Mouse (Mus musculus) heart, postnatal 14 days (tissue): Measurements from ENCODE around the gene Foxo4. TPM values are rescaled to one million over a fixed set of nuclear protein-coding genes. Genes with fewer than 3 reads are reported as not detected.
A peak's percentile ranks its signal among the peaks of the same experiment; 100 is the strongest.

Experiments used
- DNase-seq, 2 experiments: peaks; one replicate each; pipeline ENCODE4 v3.0.0; 2021 to 2022
- intact Hi-C: fragments of 180-260 bp; cut with DNase I; formaldehyde crosslinking; loops from one replicate; pipeline ENCODE4 v1.15.1; 2025
- long read RNA-seq, 2 experiments: library from polyadenylated mRNA; stranded (forward); transcript quantifications; one replicate each; pipeline ENCODE4 v2.0.0; 2021
- total RNA-seq, 2 experiments: library from RNA; stranded (reverse); gene quantifications; 2 replicates each; pipeline ENCODE4 v1.2.3; 2021

Gene Foxo4
- total RNA-seq = 10 to 100 TPM; 42.3 to 43.2 TPM
- long read RNA-seq, experiment 1, partial matches to known transcripts = 1 of 1 reads
- long read RNA-seq, experiment 1, other reads (novel, unspliced or antisense) = 0 of 1 reads
- long read RNA-seq, experiment 2, partial matches to known transcripts = 0 of 1 reads
- long read RNA-seq, experiment 2, other reads (novel, unspliced or antisense) = 1 of 1 reads

DNA sequence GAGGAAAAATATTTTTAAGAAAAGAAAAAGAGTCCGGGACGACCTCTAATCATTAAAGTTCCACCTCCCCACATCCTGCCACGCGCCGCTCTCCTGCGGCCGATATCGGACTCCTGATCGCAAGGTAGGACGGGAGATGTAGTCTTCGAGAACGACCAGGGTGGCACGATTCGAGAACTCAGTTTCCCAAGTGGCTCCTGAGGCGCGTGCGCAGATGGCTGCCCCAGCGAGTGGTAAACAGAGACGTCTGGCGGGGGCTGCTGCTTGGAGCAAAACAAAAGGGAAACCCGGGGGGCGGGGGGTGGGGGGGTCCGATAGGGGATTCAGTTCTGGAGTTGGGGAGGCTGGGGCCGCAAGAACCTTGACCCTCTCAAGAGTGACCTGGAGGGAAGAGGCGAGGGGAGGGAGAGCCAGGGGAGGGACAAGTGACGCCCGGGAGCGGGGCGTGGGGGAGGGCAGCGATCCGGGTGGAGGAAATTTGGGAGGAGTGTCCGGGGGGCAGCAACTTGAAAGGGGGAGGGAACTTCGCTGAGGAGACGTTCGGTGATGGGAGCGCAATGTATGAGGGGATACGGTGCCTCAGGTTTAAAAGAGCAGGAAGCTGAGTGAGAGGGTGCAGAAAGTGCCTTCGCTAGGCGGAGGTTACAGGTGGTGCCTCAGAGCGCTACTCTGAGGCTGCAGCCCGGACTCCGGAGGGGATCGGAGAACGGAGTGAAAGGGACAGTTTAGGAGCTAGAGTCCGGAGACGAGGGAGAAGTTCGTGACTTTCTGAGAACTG lies at the start of gene Foxo4:
Gene Foxo4 (plus strand): TSS at position 577 of the 778 bp plus-strand sequence.
- DNase-seq = peak; percentile 84 to 85
- intact Hi-C loops = no loop called here

DNA sequence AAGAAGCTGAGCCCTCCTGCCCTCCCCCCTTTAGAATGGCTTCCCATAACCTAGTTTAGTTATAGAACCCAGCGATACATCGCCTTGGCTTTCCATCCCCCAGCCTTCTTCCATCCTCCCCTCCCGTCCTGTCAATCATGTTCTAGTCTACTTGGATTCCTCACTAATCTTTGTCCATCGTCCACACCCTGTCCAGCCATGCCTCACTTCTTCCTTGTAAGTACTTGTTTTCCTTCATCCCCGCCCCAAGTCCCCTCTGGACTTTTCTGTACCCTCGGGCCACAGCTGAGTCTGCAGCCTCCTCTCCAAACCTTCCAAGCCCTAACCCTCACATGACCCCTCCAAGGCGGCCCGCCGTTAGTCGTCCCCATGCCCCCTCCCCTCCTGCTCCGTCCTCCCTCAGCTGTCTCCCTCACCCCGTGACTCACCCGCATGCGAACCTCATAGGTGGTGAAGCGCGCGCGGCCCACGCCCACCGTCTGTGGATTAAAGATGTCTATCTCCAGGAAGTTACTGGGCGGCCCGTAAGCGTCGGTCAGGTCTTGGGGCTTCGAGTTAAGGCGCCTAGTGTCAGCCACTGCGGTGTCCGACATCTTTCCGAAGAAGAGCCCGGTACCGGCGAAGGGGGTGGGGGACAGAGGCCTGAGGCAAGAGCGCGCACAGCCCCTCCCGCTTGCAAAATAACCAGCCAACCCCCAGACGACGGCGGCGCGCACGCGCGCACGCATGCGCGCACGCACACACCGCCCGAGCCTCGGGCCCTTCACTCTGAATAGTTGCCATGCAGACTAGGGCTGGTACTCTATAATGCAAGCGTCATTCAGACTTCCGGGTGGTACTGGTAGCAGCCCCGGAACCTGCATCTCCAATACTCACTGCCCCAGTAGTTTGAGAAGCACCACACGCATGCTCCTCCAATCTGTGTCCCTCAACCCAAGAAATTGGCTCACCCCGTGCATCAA lies 32.2 kb upstream of the Foxo4 start, which contains the start of gene Snx12:
Gene Snx12 (minus strand): TSS at position 730 of the 962 bp plus-strand sequence.
- peak; percentile 85 to 87 for DNase-seq
- intact Hi-C loops = loop anchor here (5.0 kb wide), 1 partner anchor 50 kb away; the partner anchor contains the start of gene Med12

- intact Hi-C loops = loop anchor here (5.0 kb wide), 1 partner anchor 50 kb away; the partner anchor contains the start of gene Med12
- no peak for DNase-seq
These were observed 31.5 kb upstream of the Foxo4 start for GRCm38 (mm10) chrX:101222796-101223162.

GRCm38 (mm10) chrX:101245011-101245410 lies 9.3 kb upstream of the Foxo4 start:
- intact Hi-C loops = no loop called here

DNA sequence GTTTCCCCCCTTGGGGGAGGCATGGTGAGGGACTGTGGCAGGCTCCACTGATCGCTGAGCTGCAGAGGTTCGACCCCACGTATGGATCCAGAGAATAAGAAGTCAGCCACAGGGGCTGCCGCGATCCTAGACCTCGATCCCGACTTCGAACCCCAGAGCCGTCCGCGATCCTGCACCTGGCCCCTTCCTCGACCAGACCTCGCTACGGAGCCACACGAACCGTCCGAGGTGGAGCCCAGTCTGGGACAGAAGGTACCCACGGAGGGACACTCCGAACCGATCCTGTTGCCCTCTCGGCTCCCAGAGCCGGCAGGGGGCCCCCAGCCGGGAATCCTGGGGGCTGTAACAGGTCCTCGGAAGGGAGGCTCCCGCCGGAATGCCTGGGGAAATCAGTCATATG lies 412 bp downstream of the Foxo4 start:
- peak in 1 of 2 experiments; percentile 6 for DNase-seq
- intact Hi-C loops = no loop called here

More at GRCm38 (mm10) chrX:101245011-101245410, 9.3 kb upstream of the Foxo4 start:
- DNase-seq = no peak

GRCm38 (mm10) chrX:101256603-101257002 lies 2.3 kb downstream of the Foxo4 start:
- intact Hi-C loops = no loop called here
- peak; percentile 15 to 25 for DNase-seq

- intact Hi-C loops = no loop called here
- no peak for DNase-seq
These were observed 6.4 kb downstream of the Foxo4 start for GRCm38 (mm10) chrX:101260441-101261325.

DNA sequence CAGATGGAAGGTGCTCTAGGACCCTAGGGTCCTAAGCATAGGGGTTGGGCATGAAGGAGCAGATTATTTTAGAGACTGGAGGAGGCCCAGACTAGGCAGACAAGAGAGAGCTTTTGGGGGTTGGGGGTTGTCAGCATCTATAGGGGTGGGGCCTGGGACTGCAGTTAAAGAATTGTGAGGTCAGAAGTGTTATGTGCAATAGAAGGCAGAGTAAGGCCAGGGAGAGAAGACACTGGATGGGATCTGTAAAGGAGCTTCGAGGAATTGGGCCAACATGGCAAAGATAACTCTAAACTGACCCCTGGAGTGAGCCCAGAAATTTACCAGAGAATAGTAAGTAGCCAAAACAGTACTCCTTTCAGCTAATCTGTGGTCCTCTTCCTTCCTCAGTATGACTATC lies 9.6 kb downstream of the Foxo4 start, which contains the start of gene Gm614:
Gene Gm614 (minus strand): TSS at position 101 of the 400 bp plus-strand sequence.
- no peak for DNase-seq
- intact Hi-C loops = no loop called here

DNA sequence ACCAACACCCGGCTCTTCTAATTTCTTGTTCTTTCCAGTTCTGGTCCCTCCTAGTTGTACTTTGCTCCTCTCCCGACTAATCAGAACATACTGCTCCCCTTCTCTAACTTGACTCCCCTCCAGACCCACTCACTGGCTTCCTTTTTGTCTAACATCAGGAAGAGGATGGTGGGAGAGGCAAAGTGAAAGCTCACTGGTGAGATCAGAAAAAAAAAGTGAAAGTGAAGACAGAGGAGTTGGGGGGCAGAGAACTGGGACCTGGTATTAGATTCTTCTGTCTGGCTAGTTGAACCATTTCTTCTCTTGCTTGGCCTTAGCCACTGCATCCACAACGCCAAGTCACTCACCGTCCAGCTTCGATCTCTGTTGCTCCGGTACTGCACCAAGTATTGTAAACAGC lies 12.3 kb downstream of the Foxo4 start:
- DNase-seq = no peak
- intact Hi-C loops = no loop called here

DNA sequence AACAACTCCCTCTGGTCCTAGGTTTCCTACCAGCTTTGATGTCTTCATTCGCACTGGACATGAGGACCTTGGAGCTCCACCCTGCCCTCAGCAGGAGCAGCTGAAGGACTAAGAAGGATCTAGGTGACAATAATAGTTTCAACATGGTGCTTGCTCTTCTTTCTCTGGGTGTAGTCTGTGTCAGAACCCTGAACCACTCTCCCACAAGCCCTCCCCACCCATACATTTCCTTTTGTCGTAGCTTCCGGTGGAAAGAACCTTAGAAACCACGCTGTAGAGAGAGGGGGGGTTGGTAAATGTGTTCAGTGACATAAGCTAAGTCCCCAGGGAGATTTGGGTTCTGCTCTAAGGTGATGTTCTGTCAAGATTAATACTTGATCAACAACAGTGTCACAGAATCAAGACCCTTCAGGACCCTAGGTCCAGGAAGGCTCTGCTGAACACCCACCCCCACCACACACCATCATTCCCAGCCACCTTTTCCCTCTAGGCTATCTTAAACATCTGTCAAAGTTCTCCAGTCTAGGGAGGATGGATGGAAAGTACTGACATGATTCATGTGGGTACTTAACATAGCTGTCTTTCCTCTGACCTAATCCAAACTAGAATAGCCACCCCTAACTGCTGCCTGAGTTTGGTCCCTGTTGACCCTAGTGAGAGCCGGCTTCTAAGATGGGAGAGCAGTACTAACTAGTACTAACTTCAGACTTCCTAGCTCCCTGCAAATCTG lies 13.9 kb downstream of the Foxo4 start, which contains the start of gene Il2rg:
Gene Il2rg (minus strand): TSS at position 231 of the 730 bp plus-strand sequence.
- intact Hi-C loops = no loop called here
- no peak for DNase-seq

DNA sequence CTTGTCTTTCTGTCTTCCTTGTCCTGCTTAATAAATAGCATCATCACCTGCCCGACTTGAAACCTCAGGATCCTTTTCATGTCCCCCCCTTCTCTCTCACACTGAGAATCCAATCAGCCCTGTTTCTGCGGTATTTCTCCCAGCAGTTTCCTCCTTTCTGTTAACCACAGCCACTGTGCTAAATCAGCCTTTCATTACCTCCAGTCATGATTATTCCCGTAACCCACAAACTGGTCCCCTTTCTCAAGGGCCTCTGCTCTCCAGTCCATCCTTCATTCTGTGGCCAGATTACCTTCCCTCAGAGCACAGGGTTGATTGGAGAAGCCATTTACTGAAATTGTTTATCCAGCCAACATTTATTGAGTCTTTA lies 14.4 kb downstream of the Foxo4 start, which contains the start of gene Gm20489:
Gene Gm20489 (minus strand): TSS at position 269 of the 370 bp plus-strand sequence.
- no peak for DNase-seq
- intact Hi-C loops = no loop called here

DNA sequence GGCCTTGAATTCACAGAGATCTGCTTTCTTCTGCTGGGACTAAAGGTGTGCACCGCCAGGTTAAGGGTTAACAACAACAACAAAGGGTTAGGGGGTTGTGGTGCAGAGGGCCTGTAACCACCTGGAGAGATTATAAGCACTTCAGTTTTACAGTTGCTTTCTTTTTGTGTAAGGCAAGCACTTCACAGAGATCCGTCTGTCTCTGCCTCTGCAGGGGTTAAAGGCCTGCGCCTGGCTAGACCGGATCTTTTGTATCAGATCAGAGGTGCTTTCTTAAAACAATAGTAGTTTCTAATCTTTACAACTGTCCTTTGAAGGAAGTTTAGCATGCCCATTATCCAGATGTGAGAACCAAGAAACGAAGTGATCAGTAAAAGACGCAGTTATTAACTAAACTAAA lies 19.1 kb downstream of the Foxo4 start:
- no peak for DNase-seq
- intact Hi-C loops = loop anchor here (5.0 kb wide), 1 partner anchor 51 kb away; the partner anchor contains the start of gene Snx12

DNA sequence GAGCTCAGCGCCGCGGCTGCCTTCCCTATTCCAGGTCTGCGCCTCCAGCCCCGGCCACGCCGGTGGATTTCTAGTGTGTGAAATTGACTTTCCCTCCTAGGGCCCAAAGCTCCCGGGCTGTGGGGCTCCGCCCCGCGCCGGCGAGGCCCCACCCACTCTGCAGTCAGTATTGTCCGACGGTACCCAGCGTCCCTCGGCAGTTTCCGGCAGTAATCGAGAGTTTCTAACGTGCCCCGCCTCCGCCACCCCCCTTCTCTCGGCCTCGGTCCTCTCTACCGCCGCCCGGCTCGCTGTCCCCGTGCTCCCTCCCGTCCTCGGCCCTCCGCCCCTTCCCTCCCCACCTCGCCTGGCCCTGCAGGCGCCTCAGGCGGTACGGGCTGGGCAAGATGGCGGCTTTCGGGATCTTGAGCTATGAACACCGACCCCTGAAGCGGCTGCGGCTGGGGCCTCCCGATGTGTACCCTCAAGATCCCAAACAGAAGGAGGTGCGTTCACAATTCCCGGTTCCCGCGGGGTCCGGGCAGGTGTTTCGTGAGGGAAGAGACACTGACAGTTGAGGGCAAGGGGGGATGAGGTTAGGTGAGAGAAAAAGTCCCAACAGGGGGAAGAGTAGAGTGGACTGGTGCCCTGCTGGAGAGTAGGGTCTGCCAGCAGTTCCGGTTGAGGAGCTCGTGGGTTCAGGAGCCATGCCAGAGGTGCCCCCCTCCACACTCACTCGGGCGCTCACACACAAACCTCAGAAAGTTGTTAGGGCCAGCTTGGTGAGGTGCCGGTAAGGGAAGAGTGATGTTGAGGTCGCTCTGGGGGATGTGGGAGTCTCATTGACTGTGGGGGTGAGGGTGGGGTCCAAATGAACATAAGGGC lies 19.8 kb downstream of the Foxo4 start, which contains the start of gene Med12:
Gene Med12 (plus strand): TSS at position 156 of the 864 bp plus-strand sequence.
- DNase-seq = peak; percentile 88 to 89
- intact Hi-C loops = loop anchor here (5.0 kb wide), 1 partner anchor 52 kb away; the partner anchor contains the start of gene Snx12

- intact Hi-C loops = no loop called here
- no peak for DNase-seq
These were observed 28.5 kb downstream of the Foxo4 start for GRCm38 (mm10) chrX:101282813-101283212.

DNA sequence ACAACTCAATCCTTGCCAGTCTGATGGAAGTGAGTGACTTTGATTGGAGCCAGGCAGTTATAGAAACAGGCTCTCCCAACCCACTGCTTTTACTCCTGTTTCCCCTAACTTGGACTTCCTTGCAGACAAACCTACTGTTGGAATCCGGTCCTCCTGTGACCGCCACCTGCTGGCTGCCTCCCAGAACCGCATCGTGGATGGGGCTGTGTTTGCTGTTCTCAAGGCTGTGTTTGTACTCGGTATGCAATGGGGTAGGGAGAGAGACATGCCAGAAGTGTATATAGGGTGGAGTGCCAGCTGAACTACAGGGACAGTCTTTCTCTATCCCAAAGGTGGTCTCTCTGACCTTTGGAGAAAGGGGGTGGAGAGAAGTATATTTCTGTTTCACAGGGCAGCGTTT lies 31.2 kb downstream of the Foxo4 start:
- intact Hi-C loops = no loop called here

DNA sequence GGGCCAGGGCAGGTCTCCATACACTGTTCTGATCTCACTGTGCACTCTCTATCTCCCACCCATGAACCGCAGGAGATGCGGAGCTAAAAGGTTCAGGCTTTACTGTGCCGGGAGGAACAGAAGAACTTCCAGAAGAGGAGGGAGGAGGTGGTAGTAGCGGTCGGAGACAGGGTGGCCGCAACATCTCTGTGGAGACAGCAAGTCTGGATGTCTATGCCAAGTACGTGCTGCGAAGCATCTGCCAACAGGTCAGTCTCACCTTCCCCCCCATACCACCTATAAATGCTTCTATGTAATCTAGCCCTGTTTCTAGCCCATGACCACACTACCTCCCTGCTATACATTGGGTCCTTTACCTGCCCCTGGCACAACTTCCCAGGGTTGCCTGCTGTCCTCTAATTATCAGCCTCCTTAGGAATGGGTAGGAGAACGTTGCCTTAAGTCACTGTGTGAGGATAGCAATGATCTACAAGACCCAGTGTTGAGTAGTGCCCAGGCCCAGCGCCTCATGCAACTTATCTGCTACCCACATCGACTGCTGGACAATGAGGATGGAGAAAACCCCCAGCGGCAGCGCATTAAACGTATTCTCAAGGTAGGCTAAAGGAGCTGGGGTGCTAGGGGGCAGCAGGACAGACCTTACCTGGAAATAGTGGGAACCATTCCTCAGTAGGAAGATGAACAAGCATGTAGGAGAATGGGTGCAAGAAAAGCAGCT lies 31.8 kb downstream of the Foxo4 start:
- intact Hi-C loops = no loop called here
- DNase-seq = no peak

More for the DNA sequence above, 31.2 kb downstream of the Foxo4 start:
- DNase-seq = peak; percentile 42 to 62

GRCm38 (mm10) chrX:101287543-101287942 lies 33.2 kb downstream of the Foxo4 start:
- DNase-seq = no peak
- intact Hi-C loops = no loop called here
